Mouse (Mus musculus): ENCODE measurements around the gene Rcor3. TPM values are rescaled to one million over a fixed set of nuclear protein-coding genes. Genes with fewer than 3 reads are reported as not detected.

The Rcor3 gene
- polyA plus RNA-seq, 1 experiment from 2014 or later, result 25.1 TPM

DNA sequence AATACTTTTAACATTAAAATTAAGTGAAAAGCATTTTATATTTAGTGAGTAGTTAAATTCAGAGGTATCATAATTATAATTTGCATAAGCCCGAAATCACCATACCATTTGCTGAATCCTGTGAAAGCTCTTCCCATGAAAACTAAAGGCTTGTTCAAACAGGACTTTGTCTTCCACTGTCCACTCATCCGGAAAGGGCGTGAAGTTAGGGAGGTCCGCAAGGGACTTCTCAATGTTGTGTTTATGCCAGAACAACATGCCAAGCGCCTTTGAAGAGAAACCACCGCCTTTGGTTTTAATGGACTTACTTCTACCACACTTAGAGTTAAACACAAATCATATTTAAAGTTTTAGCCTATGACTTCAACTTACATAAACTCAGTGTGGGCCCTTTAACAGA lies 12.1 kb downstream of the Rcor3 start:
- no peak overlapping the region for H3K4me2 ChIP-seq
- 92% methylated on average over 6 of the region's 6 CpGs for WGBS
- H3K9ac ChIP-seq (replicated peaks), result no peak overlapping the region
- H3K4me1 ChIP-seq (replicated peaks), result no peaks in the 10 kb centered on the region
- peaks cover 67% of the 10 kb centered on the region for H3K36me3 ChIP-seq
- H3K27ac ChIP-seq, result no peak overlapping the region
- no peak overlapping the region for H3K4me3 ChIP-seq (replicated peaks)
- ATAC-seq (ENCODE audit: insufficient number of reproducible peaks, insufficient read depth, low FRiP score, low TSS enrichment, low read depth), result no peak
- H3K9me3 ChIP-seq, result no peaks in the 10 kb centered on the region
- H3K27me3 ChIP-seq, result no peaks in the 10 kb centered on the region

DNA sequence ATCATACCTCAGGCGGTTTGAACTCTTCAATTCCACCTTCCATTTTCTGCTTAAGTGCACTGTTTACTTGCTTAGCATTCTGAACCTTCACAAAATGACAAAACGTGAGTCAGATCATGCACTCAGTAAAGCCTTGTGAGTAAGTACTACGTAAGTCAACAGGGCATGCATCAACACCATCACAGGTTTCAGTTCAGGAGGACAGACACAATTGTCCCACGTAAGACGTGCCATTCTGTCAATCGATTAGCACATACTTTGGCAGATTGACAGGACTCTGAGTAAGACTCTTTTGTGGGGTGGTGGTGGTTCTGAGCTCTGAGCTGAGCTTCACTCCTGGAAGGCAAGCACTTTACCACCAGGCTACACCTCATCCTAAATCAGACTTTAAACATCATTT lies 21.6 kb downstream of the Rcor3 start:
- no peaks in the 10 kb centered on the region for H3K4me1 ChIP-seq (replicated peaks)
- no peak overlapping the region for H3K4me2 ChIP-seq
- 94% methylated on average over 6 of the region's 6 CpGs for WGBS
- H3K4me3 ChIP-seq (replicated peaks), result no peak overlapping the region
- no peak overlapping the region for H3K27ac ChIP-seq
- no peak overlapping the region for H3K9ac ChIP-seq (replicated peaks)
- peaks cover 87% of the 10 kb centered on the region for H3K36me3 ChIP-seq
- H3K27me3 ChIP-seq, result no peaks in the 10 kb centered on the region
- H3K9me3 ChIP-seq, result no peaks in the 10 kb centered on the region
- no peak for ATAC-seq (ENCODE audit: insufficient number of reproducible peaks, insufficient read depth, low FRiP score, low TSS enrichment, low read depth)

DNA sequence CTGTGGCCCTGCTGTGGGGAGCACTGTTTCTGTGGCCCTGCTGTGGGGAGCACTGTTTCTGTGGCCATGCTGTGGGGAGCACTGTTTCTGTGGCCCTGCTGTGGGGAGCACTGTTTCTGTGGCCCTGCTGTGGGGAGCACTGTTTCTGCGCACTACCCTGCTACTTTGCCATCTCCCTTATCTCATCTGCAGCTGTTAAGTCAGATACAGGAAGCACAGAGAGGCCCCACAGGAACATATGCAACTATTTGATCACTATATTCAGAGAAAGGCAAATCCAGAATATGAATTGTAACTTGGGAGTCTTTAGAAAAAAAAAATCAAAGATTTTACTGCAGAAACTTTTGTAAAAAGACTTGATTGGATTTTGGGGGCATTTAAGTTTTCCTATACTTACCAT lies 22.5 kb downstream of the Rcor3 start:
- no peak for ATAC-seq (ENCODE audit: insufficient number of reproducible peaks, insufficient read depth, low FRiP score, low TSS enrichment, low read depth)
- 95% methylated on average over 1 of the region's 1 CpGs for WGBS
- H3K9me3 ChIP-seq, result no peaks in the 10 kb centered on the region
- no peak overlapping the region for H3K4me2 ChIP-seq
- no peak overlapping the region for H3K4me3 ChIP-seq (replicated peaks)
- H3K27ac ChIP-seq, result no peak overlapping the region
- no peak overlapping the region for H3K9ac ChIP-seq (replicated peaks)
- no peaks in the 10 kb centered on the region for H3K4me1 ChIP-seq (replicated peaks)
- no peaks in the 10 kb centered on the region for H3K27me3 ChIP-seq
- H3K36me3 ChIP-seq, result peaks cover 87% of the 10 kb centered on the region

GRCm38 (mm10) chr1:192109169-192109568 lies 28.7 kb downstream of the Rcor3 start:
- ATAC-seq (ENCODE audit: insufficient number of reproducible peaks, insufficient read depth, low FRiP score, low TSS enrichment, low read depth), result no peak
- Histone ChIP-seq H3K4me1 (replicated peaks) (no peaks in the 10 kb centered on the region), H3K27ac (no peak overlapping the region), H3K27me3 (no peaks in the 10 kb centered on the region), H3K9ac (replicated peaks) (no peak overlapping the region), H3K9me3 (no peaks in the 10 kb centered on the region), H3K36me3 (peaks cover 75% of the 10 kb centered on the region), H3K4me3 (replicated peaks) (no peak overlapping the region), H3K4me2 (no peak overlapping the region)
- 86% methylated on average over 6 of the region's 6 CpGs for WGBS

DNA sequence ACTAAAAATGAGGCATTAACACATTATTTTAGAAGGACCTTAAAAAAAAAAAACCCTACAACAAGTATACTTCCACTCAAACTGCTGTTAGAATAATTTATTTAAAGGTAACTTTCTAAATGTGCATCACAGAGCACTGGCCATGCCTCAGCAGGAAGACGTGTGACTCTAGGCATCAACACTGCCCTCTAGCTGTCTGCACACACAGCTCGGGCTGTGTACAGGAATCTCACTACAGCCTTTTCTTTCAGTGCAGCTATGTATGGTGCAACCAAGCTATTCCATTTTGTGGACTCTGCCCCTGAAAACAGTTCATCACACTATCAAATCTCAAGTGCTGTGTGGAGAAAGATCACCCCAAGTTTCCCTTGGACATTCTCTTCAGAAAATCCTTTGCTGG lies 30.5 kb downstream of the Rcor3 start:
- H3K4me2 ChIP-seq, result no peak overlapping the region
- 26% methylated on average over 2 of the region's 2 CpGs for WGBS
- no peaks in the 10 kb centered on the region for H3K9me3 ChIP-seq
- H3K4me1 ChIP-seq (replicated peaks), result no peaks in the 10 kb centered on the region
- H3K4me3 ChIP-seq (replicated peaks), result no peak overlapping the region
- no peaks in the 10 kb centered on the region for H3K27me3 ChIP-seq
- ATAC-seq (ENCODE audit: insufficient number of reproducible peaks, insufficient read depth, low FRiP score, low TSS enrichment, low read depth), result no peak
- H3K27ac ChIP-seq, result no peak overlapping the region
- H3K36me3 ChIP-seq, result peaks cover 75% of the 10 kb centered on the region
- H3K9ac ChIP-seq (replicated peaks), result no peak overlapping the region

DNA sequence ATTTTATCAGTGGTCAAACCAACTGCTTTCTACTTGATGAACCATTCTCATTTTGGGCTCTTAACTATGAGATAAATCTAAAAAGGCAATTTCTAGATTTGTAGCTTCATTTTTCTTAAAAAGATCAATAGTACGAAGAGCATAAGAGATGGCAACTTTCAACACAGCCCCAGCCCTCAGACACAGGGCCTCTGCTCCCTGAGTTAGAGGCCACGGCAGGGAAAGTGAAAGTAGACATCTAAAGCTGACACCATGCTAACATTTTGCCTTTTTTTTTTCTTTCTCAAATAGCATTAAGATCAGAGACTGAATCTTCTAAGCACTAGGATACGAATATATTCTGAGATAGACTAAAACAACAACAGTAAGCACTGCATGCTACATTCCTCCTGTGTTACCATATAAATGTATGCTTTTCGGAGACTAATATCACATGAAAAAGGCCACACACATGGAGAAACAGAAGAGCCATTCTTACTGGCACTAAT lies 31.9 kb downstream of the Rcor3 start:
- H3K4me3 ChIP-seq (replicated peaks), result no peak overlapping the region
- ATAC-seq (ENCODE audit: insufficient number of reproducible peaks, insufficient read depth, low FRiP score, low TSS enrichment, low read depth), result no peak
- peaks cover 73% of the 10 kb centered on the region for H3K36me3 ChIP-seq
- H3K4me2 ChIP-seq, result no peak overlapping the region
- H3K9ac ChIP-seq (replicated peaks), result no peak overlapping the region
- no peak overlapping the region for H3K27ac ChIP-seq
- no peaks in the 10 kb centered on the region for H3K4me1 ChIP-seq (replicated peaks)
- H3K27me3 ChIP-seq, result no peaks in the 10 kb centered on the region
- 91% methylated on average over 4 of the region's 4 CpGs for WGBS
- H3K9me3 ChIP-seq, result no peaks in the 10 kb centered on the region

DNA sequence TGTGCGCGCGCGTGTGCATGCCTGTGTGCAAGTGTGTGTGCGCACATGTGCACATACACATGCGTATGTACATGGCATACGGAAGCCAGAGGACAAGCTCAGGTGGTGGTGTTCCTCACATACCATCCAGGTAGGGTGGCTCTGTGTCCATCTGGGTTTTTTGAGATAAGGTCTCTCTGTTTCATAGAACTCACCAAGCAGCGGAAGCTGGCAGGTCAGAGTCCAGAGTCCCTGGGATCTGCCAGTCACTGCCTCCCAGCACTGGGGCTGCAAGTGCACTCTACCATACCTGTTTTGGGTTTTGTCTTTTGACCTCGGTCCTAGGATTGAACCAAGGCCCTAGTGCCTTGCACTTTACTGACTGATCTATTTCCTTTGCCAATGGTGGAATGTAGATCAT lies 33.8 kb downstream of the Rcor3 start:
- Histone ChIP-seq H3K9me3 (no peaks in the 10 kb centered on the region), H3K4me2 (no peak overlapping the region), H3K27ac (no peak overlapping the region), H3K4me3 (replicated peaks) (no peak overlapping the region), H3K9ac (replicated peaks) (no peak overlapping the region), H3K4me1 (replicated peaks) (no peaks in the 10 kb centered on the region), H3K36me3 (peaks cover 63% of the 10 kb centered on the region), H3K27me3 (no peaks in the 10 kb centered on the region)
- WGBS, result 97% methylated on average over 9 of the region's 9 CpGs
- ATAC-seq (ENCODE audit: insufficient number of reproducible peaks, insufficient read depth, low FRiP score, low TSS enrichment, low read depth), result no peak

GRCm38 (mm10) chr1:192103176-192103575 lies 34.7 kb downstream of the Rcor3 start:
- Histone ChIP-seq H3K4me1 (replicated peaks) (no peaks in the 10 kb centered on the region), H3K9ac (replicated peaks) (no peak overlapping the region), H3K4me2 (no peak overlapping the region), H3K27me3 (no peaks in the 10 kb centered on the region), H3K9me3 (no peaks in the 10 kb centered on the region), H3K4me3 (replicated peaks) (no peak overlapping the region), H3K27ac (no peak overlapping the region), H3K36me3 (peaks cover 59% of the 10 kb centered on the region)
- WGBS, result 87% methylated on average over 6 of the region's 6 CpGs
- ATAC-seq (ENCODE audit: insufficient number of reproducible peaks, insufficient read depth, low FRiP score, low TSS enrichment, low read depth), result no peak

- no peak for ATAC-seq (ENCODE audit: insufficient number of reproducible peaks, insufficient read depth, low FRiP score, low TSS enrichment, low read depth)
- Histone ChIP-seq H3K36me3 (peaks cover 57% of the 10 kb centered on the region), H3K9ac (replicated peaks) (no peak overlapping the region), H3K4me1 (replicated peaks) (no peaks in the 10 kb centered on the region), H3K9me3 (no peaks in the 10 kb centered on the region), H3K4me3 (replicated peaks) (no peak overlapping the region), H3K4me2 (no peak overlapping the region), H3K27ac (no peak overlapping the region), H3K27me3 (no peaks in the 10 kb centered on the region)
- whole genome bisulfite sequencing, result 77% methylated on average over 8 of the region's 8 CpGs
These were observed 36.5 kb downstream of the Rcor3 start for GRCm38 (mm10) chr1:192101359-192101758.

DNA sequence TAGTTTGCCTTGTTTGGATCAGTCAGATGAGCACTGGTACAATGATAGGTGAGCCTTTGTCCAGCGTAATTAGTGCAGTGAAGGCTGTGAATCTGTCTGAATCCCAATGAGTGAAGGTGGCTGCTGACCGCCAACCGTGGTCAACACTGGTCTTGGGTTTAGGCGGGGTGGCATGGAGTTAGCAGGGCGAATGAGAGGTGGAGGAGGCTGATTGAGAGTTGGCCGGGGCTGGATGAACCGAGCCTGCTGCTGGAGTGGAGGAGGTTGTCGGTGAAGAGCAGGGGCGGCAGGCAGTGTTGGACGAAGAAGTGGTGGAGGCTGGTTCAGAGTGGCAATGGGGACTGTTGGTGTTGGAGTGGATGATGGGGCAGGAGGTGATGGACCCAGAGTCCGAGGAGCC lies 37.1 kb downstream of the Rcor3 start:
- H3K27ac ChIP-seq, result no peak overlapping the region
- peaks cover 52% of the 10 kb centered on the region for H3K36me3 ChIP-seq
- H3K9ac ChIP-seq (replicated peaks), result no peak overlapping the region
- no peak overlapping the region for H3K4me3 ChIP-seq (replicated peaks)
- no peak for ATAC-seq (ENCODE audit: insufficient number of reproducible peaks, insufficient read depth, low FRiP score, low TSS enrichment, low read depth)
- no peaks in the 10 kb centered on the region for H3K4me1 ChIP-seq (replicated peaks)
- WGBS, result 96% methylated on average over 11 of the region's 11 CpGs
- H3K9me3 ChIP-seq, result no peaks in the 10 kb centered on the region
- no peaks in the 10 kb centered on the region for H3K27me3 ChIP-seq
- H3K4me2 ChIP-seq, result no peak overlapping the region

GRCm38 (mm10) chr1:192095626-192096025 lies 42.2 kb downstream of the Rcor3 start:
- Histone ChIP-seq H3K27ac (no peak overlapping the region), H3K9ac (replicated peaks) (no peak overlapping the region), H3K36me3 (peaks cover 13% of the 10 kb centered on the region), H3K4me1 (replicated peaks) (peaks cover 10% of the 10 kb centered on the region; the same call in 1 of the 2 replicates), H3K9me3 (no peaks in the 10 kb centered on the region), H3K4me2 (no peak overlapping the region), H3K27me3 (peaks cover 8% of the 10 kb centered on the region), H3K4me3 (replicated peaks) (no peak overlapping the region)
- 94% methylated on average over 5 of the region's 5 CpGs for WGBS
- ATAC-seq (ENCODE audit: insufficient number of reproducible peaks, insufficient read depth, low FRiP score, low TSS enrichment, low read depth), result no peak

DNA sequence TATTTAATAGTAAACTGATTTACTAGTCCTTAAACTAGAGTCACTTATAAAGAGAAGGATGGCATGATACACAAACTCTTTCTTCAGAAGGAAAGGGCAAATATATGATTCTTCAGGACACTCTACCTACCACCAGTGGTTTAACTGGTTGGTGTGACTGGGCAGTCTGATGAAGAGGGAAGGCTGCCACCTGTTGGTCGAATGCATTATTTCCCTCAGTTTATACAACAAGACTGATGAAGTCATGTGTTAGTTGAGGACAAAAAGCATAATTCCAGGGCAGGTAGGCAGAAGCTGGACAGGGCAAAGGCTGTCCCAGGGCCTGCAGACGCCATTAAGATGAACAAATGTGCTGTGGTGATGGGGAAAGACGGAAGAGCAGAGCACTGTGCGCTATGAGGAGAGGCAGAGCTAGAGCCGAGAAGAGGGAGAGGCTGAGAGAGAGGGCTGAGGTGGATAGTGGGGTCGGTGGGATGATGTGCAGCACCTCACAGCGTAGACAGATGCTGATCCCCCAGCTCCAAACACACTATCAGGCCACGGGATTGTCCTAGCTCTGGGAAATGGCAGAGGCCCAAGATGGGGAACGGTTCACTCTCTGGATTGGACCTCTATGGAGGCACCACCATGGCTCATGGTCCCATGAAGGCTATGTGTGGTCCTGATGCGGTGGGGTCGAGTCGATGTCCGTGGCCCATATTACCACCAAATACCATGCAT lies 43.3 kb downstream of the Rcor3 start:
- Histone ChIP-seq H3K36me3 (peaks cover 10% of the 10 kb centered on the region; the same call in 1 of the 2 replicates), H3K9me3 (no peaks in the 10 kb centered on the region), H3K27me3 (peaks cover 8% of the 10 kb centered on the region), H3K9ac (replicated peaks) (no peak overlapping the region), H3K4me3 (replicated peaks) (no peak overlapping the region), H3K4me2 (no peak overlapping the region), H3K27ac (no peak overlapping the region), H3K4me1 (replicated peaks) (peaks cover 16% of the 10 kb centered on the region; the same call in 1 of the 2 replicates)
- no peak for ATAC-seq (ENCODE audit: insufficient number of reproducible peaks, insufficient read depth, low FRiP score, low TSS enrichment, low read depth)
- WGBS, result 62% methylated on average over 13 of the region's 13 CpGs
